Mouse (Mus musculus) heart, adult 10 weeks (tissue): Measurements from ENCODE around the gene Gm49368. TPM values are rescaled to one million over a fixed set of nuclear protein-coding genes. Genes with fewer than 3 reads are reported as not detected.

Experiments
- polyA plus RNA-seq: library from polyadenylated mRNA; stranded (reverse); fragments of 350-450 nt; fragmentation: Illumina TruSeq; extraction: RNeasy Lipid Tissue Mini Kit (QIAGEN cat#74804); gene quantifications from one replicate; pipeline ENCODE4 v1.2.3, GENCODE M21; 2014; ENCODE audit warnings: low read depth, low replicate concordance

The Gm49368 gene
- polyA plus RNA-seq, result not detected

DNA sequence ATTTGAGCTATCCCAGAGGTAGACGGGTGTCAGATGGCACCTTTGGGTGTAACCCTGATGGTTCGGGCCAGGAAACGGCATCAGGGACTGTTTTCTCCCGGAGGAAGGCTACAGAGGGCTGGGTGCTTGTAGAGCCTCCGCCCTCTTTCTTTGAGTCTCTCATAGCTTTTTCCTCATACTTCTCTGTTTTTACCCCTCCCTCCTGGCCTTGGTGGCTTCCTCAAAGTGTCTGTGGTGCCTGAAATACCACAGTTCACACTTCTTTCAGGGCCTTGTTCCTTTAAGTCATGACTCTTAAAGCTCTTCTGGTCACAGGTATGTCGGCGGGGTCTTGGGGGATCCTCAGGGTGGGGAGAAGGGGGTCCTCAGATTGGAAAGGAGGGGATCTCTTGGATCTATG is at the start of gene Gm49368, which contains the start of gene Itgam:
Gene Gm49368 (plus strand): TSS at position 228 of the 400 bp plus-strand sequence.
Gene Itgam (plus strand): TSS at position 185 of the 400 bp plus-strand sequence.

GRCm38 (mm10) chr7:128128741-128129720 is 66.5 kb downstream of the Gm49368 start, which contains the start of gene Itgax:
TSS of gene Itgax (plus strand) at chr7:128129547.

DNA sequence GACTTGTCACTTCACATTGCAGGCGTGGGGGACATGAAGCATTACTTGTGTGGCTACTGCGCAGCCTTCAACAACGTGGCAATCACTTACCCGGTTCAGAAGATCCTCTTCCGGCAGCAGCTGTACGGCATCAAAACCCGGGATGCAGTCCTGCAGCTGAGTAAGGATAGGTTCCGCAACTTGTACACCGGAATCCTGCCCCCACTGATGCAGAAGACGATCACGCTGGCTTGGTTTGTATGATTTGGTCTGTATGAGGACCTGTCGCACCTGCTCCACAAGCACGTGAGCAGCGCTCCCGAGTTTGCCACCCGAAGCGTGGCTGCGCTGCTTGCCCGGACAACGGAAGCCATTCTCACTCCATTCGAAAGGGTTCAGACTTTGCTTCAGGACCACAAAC is 91.6 kb downstream of the Gm49368 start, which contains the start of gene Itgad:
Gene Itgad (plus strand): TSS at position 301 of the 400 bp plus-strand sequence.

Other genes starting within 250 kb of the Gm49368 start
- 107 TPM for gene Stx4a, start 238.4 kb upstream of the Gm49368 start, polyA plus RNA-seq
- gene Stx1b, start 238.1 kb upstream of the Gm49368 start, polyA plus RNA-seq, result 1.1 TPM
- gene Zfp646, start 186.5 kb upstream of the Gm49368 start, polyA plus RNA-seq, result 12.2 TPM
- gene Zfp668, start 185.9 kb upstream of the Gm49368 start, polyA plus RNA-seq, result 3.6 TPM
- 2.9 TPM for gene Prss53, start 171.7 kb upstream of the Gm49368 start, polyA plus RNA-seq
- gene Gm21974, start 167.2 kb upstream of the Gm49368 start, polyA plus RNA-seq, result not detected
- gene Vkorc1, start 167.1 kb upstream of the Gm49368 start, polyA plus RNA-seq, result 36.8 TPM
- gene Bckdk, start 158.6 kb upstream of the Gm49368 start, polyA plus RNA-seq, result 90.4 TPM
- 23.7 TPM for gene Kat8, start 150.2 kb upstream of the Gm49368 start, polyA plus RNA-seq
- gene Prss8, start 132.6 kb upstream of the Gm49368 start, polyA plus RNA-seq, result not detected
- 16.2 TPM for gene Prss36, start 116.0 kb upstream of the Gm49368 start, polyA plus RNA-seq
- gene Fus, start 95.2 kb upstream of the Gm49368 start, polyA plus RNA-seq, result 387 TPM
- 15.1 TPM for gene Pycard, start 68.8 kb upstream of the Gm49368 start, polyA plus RNA-seq
- 255 TPM for gene Trim72, start 58.7 kb upstream of the Gm49368 start, polyA plus RNA-seq
- 2.3 TPM for gene Itgam, start within 50 bp of the Gm49368 start, polyA plus RNA-seq
- 0.13 TPM for gene Itgax, start 66.9 kb downstream of the Gm49368 start, polyA plus RNA-seq
- not detected for gene Itgad, start 91.7 kb downstream of the Gm49368 start, polyA plus RNA-seq
- 3,732 TPM for gene Cox6a2, start 143.7 kb downstream of the Gm49368 start, polyA plus RNA-seq
- gene Armc5, start 174.7 kb downstream of the Gm49368 start, polyA plus RNA-seq, result 6.0 TPM
- 1.8 TPM for gene 9130023H24Rik, start 175.3 kb downstream of the Gm49368 start, polyA plus RNA-seq
- gene Tgfb1i1, start 184.1 kb downstream of the Gm49368 start, polyA plus RNA-seq, result 23.0 TPM
- gene Slc5a2, start 203.0 kb downstream of the Gm49368 start, polyA plus RNA-seq, result not detected
- gene BC017158, start 235.5 kb downstream of the Gm49368 start, polyA plus RNA-seq, result 8.7 TPM